Mouse (Mus musculus): Measurements from ENCODE around the gene Kcnc2. TPM values are rescaled to one million over a fixed set of nuclear protein-coding genes. Genes with fewer than 3 reads are reported as not detected.
A peak's percentile ranks its signal among the peaks of the same experiment; 100 is the strongest.

The Kcnc2 gene
- polyA plus RNA-seq, 1 experiment from 2014 or later = 7.7 TPM

GRCm38 (mm10) chr10:112277996-112278395 is 7.1 kb downstream of the Kcnc2 start:
- 70% methylated on average over 3 of the region's 3 CpGs for WGBS

GRCm38 (mm10) chr10:112315136-112315535 is 44.2 kb downstream of the Kcnc2 start:
- Histone ChIP-seq H3K9ac (no peak overlapping the region), H3K4me3 (peak overlapping the region; percentile 21)

More at GRCm38 (mm10) chr10:112277996-112278395, 7.1 kb downstream of the Kcnc2 start:
- H3K9ac ChIP-seq = no peak overlapping the region
- H3K27me3 ChIP-seq = no peaks in the 10 kb centered on the region
- no peak overlapping the region for H3K4me3 ChIP-seq
- no peak for ATAC-seq (ENCODE audit: low FRiP score, low read depth)
- 0 out of 2 replicates have a peak, but pooled peaks cover 5% of the 10 kb centered on the region for H3K4me1 ChIP-seq (replicated peaks)
- no peak overlapping the region for H3K4me2 ChIP-seq
- 0 out of 2 replicates have a peak overlapping the region, but pooled peaks have one; percentile 38 for H3K27ac ChIP-seq (replicated peaks)
- H3K36me3 ChIP-seq = no peaks in the 10 kb centered on the region
- H3K9me3 ChIP-seq = no peaks in the 10 kb centered on the region

GRCm38 (mm10) chr10:112317783-112318182 is 46.9 kb downstream of the Kcnc2 start:
- Histone ChIP-seq H3K4me3 (no peak overlapping the region), H3K36me3 (no peaks in the 10 kb centered on the region), H3K4me2 (no peak overlapping the region), H3K9me3 (no peaks in the 10 kb centered on the region), H3K27me3 (no peaks in the 10 kb centered on the region), H3K27ac (replicated peaks) (no peak overlapping the region), H3K4me1 (replicated peaks) (0 out of 2 replicates have a peak, but pooled peaks cover 6% of the 10 kb centered on the region), H3K9ac (no peak overlapping the region)
- 75% methylated on average over 1 of the region's 1 CpGs for WGBS
- ATAC-seq (ENCODE audit: low FRiP score, low read depth) = no peak

More at GRCm38 (mm10) chr10:112315136-112315535, 44.2 kb downstream of the Kcnc2 start:
- Histone ChIP-seq H3K4me1 (replicated peaks) (0 out of 2 replicates have a peak, but pooled peaks cover 6% of the 10 kb centered on the region), H3K27ac (replicated peaks) (no peak overlapping the region; the same call in 1 of the 2 replicates), H3K27me3 (no peaks in the 10 kb centered on the region), H3K4me2 (peak overlapping the region; percentile 47), H3K36me3 (no peaks in the 10 kb centered on the region), H3K9me3 (no peaks in the 10 kb centered on the region)
- WGBS = 17% methylated on average over 11 of the region's 11 CpGs
- ATAC-seq (ENCODE audit: low FRiP score, low read depth) = peak; percentile 71; the same call in 1 of the 2 replicates

GRCm38 (mm10) chr10:112357669-112358362 is 86.9 kb downstream of the Kcnc2 start:
- WGBS = 15% methylated on average over 3 of the region's 3 CpGs
- no peak for ATAC-seq (ENCODE audit: low FRiP score, low read depth)
- Histone ChIP-seq H3K36me3 (no peaks in the 10 kb centered on the region), H3K27ac (replicated peaks) (no peak overlapping the region), H3K4me1 (replicated peaks) (no peaks in the 10 kb centered on the region), H3K9me3 (no peaks in the 10 kb centered on the region), H3K4me3 (no peak overlapping the region), H3K4me2 (no peak overlapping the region), H3K9ac (no peak overlapping the region), H3K27me3 (no peaks in the 10 kb centered on the region)

- 27% methylated on average over 8 of the region's 8 CpGs for WGBS
- Histone ChIP-seq H3K9ac (no peak overlapping the region), H3K4me2 (no peak overlapping the region), H3K4me3 (no peak overlapping the region), H3K27ac (replicated peaks) (no peak overlapping the region), H3K36me3 (no peaks in the 10 kb centered on the region), H3K27me3 (no peaks in the 10 kb centered on the region), H3K9me3 (no peaks in the 10 kb centered on the region), H3K4me1 (replicated peaks) (no peaks in the 10 kb centered on the region)
- ATAC-seq (ENCODE audit: low FRiP score, low read depth) = no peak
Measured at GRCm38 (mm10) chr10:112358363-112358704, 87.4 kb downstream of the Kcnc2 start.

GRCm38 (mm10) chr10:112360704-112361103 is 89.8 kb downstream of the Kcnc2 start:
- ATAC-seq (ENCODE audit: low FRiP score, low read depth) = no peak
- Histone ChIP-seq H3K4me2 (no peak overlapping the region), H3K9ac (no peak overlapping the region), H3K27me3 (no peaks in the 10 kb centered on the region), H3K4me1 (replicated peaks) (no peaks in the 10 kb centered on the region), H3K9me3 (no peaks in the 10 kb centered on the region), H3K36me3 (no peaks in the 10 kb centered on the region), H3K4me3 (no peak overlapping the region), H3K27ac (replicated peaks) (no peak overlapping the region)
- 66% methylated on average over 5 of the region's 5 CpGs for WGBS

GRCm38 (mm10) chr10:112368369-112368768 is 97.4 kb downstream of the Kcnc2 start:
- H3K36me3 ChIP-seq = no peaks in the 10 kb centered on the region
- 85% methylated on average over 3 of the region's 3 CpGs for WGBS
- H3K4me3 ChIP-seq = no peak overlapping the region
- no peak overlapping the region for H3K4me2 ChIP-seq
- H3K9ac ChIP-seq = no peak overlapping the region
- H3K9me3 ChIP-seq = no peaks in the 10 kb centered on the region
- H3K4me1 ChIP-seq (replicated peaks) = no peaks in the 10 kb centered on the region
- ATAC-seq (ENCODE audit: low FRiP score, low read depth) = no peak
- no peaks in the 10 kb centered on the region for H3K27me3 ChIP-seq
- H3K27ac ChIP-seq (replicated peaks) = no peak overlapping the region

GRCm38 (mm10) chr10:112377163-112377562 is 106.2 kb downstream of the Kcnc2 start:
- H3K27me3 ChIP-seq = no peaks in the 10 kb centered on the region
- WGBS = 77% methylated on average over 5 of the region's 5 CpGs
- no peak for ATAC-seq (ENCODE audit: low FRiP score, low read depth)

GRCm38 (mm10) chr10:112378465-112378864 is 107.5 kb downstream of the Kcnc2 start:
- WGBS = 71% methylated on average over 6 of the region's 6 CpGs
- H3K36me3 ChIP-seq = no peaks in the 10 kb centered on the region
- no peak overlapping the region for H3K9ac ChIP-seq
- H3K9me3 ChIP-seq = no peaks in the 10 kb centered on the region
- no peaks in the 10 kb centered on the region for H3K27me3 ChIP-seq
- ATAC-seq (ENCODE audit: low FRiP score, low read depth) = no peak
- H3K4me1 ChIP-seq (replicated peaks) = no peaks in the 10 kb centered on the region
- no peak overlapping the region for H3K4me3 ChIP-seq
- no peak overlapping the region for H3K27ac ChIP-seq (replicated peaks)
- H3K4me2 ChIP-seq = no peak overlapping the region

More at GRCm38 (mm10) chr10:112377163-112377562, 106.2 kb downstream of the Kcnc2 start:
- H3K27ac ChIP-seq (replicated peaks) = no peak overlapping the region
- H3K4me2 ChIP-seq = no peak overlapping the region
- H3K36me3 ChIP-seq = no peaks in the 10 kb centered on the region
- H3K9ac ChIP-seq = no peak overlapping the region
- no peak overlapping the region for H3K4me3 ChIP-seq
- H3K9me3 ChIP-seq = no peaks in the 10 kb centered on the region
- no peaks in the 10 kb centered on the region for H3K4me1 ChIP-seq (replicated peaks)

- ATAC-seq (ENCODE audit: low FRiP score, low read depth) = no peak
- no peak overlapping the region for H3K4me2 ChIP-seq
- H3K4me3 ChIP-seq = no peak overlapping the region
- H3K4me1 ChIP-seq (replicated peaks) = no peaks in the 10 kb centered on the region
- no peak overlapping the region for H3K9ac ChIP-seq
- WGBS = 73% methylated on average over 6 of the region's 6 CpGs
- H3K36me3 ChIP-seq = no peaks in the 10 kb centered on the region
- no peaks in the 10 kb centered on the region for H3K27me3 ChIP-seq
- H3K9me3 ChIP-seq = no peaks in the 10 kb centered on the region
- no peak overlapping the region for H3K27ac ChIP-seq (replicated peaks)
Measured at GRCm38 (mm10) chr10:112380590-112380989, 109.7 kb downstream of the Kcnc2 start.

GRCm38 (mm10) chr10:112394399-112394970 is 123.6 kb downstream of the Kcnc2 start:
- 35% methylated on average over 8 of the region's 8 CpGs for WGBS

GRCm38 (mm10) chr10:112397194-112397593 is 126.3 kb downstream of the Kcnc2 start:
- 60% methylated on average over 2 of the region's 2 CpGs for WGBS
- Histone ChIP-seq H3K27ac (replicated peaks) (no peak overlapping the region), H3K9ac (no peak overlapping the region), H3K4me1 (replicated peaks) (no peaks in the 10 kb centered on the region; the same call in 1 of the 2 replicates), H3K4me3 (no peak overlapping the region), H3K4me2 (no peak overlapping the region), H3K36me3 (no peaks in the 10 kb centered on the region), H3K27me3 (no peaks in the 10 kb centered on the region), H3K9me3 (no peaks in the 10 kb centered on the region)
- ATAC-seq (ENCODE audit: low FRiP score, low read depth) = no peak

More at GRCm38 (mm10) chr10:112394399-112394970, 123.6 kb downstream of the Kcnc2 start:
- no peaks in the 10 kb centered on the region for H3K9me3 ChIP-seq
- H3K27ac ChIP-seq (replicated peaks) = no peak overlapping the region
- ATAC-seq (ENCODE audit: low FRiP score, low read depth) = 0 out of 2 replicates have a peak, but pooled peaks have one; percentile 56
- no peaks in the 10 kb centered on the region for H3K27me3 ChIP-seq
- no peak overlapping the region for H3K9ac ChIP-seq
- H3K36me3 ChIP-seq = no peaks in the 10 kb centered on the region
- no peak overlapping the region for H3K4me3 ChIP-seq
- no peak overlapping the region for H3K4me2 ChIP-seq
- no peaks in the 10 kb centered on the region for H3K4me1 ChIP-seq (replicated peaks)
